Mouse (Mus musculus): Measurements from ENCODE around the gene Ndufa8. TPM values are rescaled to one million over a fixed set of nuclear protein-coding genes. Genes with fewer than 3 reads are reported as not detected.

Gene Ndufa8
- 100 to 1,000 TPM; 298 to 413 TPM for total RNA-seq (2021)
- long read RNA-seq, experiment 1, transcript Ndufa8-201 (4 exons, 861 nt): major isoform, 412 of 425 reads
- long read RNA-seq, experiment 1, partial matches to known transcripts: 9 of 425 reads
- long read RNA-seq, experiment 1, other reads (novel, unspliced or antisense): 4 of 425 reads
- long read RNA-seq, experiment 2, transcript Ndufa8-201 (4 exons, 861 nt): major isoform, 483 of 503 reads
- long read RNA-seq, experiment 2, partial matches to known transcripts: 17 of 503 reads
- long read RNA-seq, experiment 2, other reads (novel, unspliced or antisense): 3 of 503 reads

GRCm38 (mm10) chr2:36048748-36049566 lies at the start of gene Ndufa8, which contains the start of gene Morn5:
Ndufa8 (minus strand) TSS chr2:36049406.
Morn5 (plus strand) TSS chr2:36049458.
- intact Hi-C loops (cut with DNase I): loop anchor here (5.0 kb wide), 2 partner anchors 43 to 88 kb away; partner anchors contain the start of genes Mrrf and Rbm18
- Histone ChIP-seq H3K27ac (peak within 1 kb of the TSS; percentile 96), H3K4me3 (peak within 1 kb of the TSS; percentile 98)
- peak; percentile 99 for DNase-seq
- TF ChIP-seq CTCF (IDR thresholded peaks at IDR 0.05): no peak

GRCm38 (mm10) chr2:36098021-36098420 lies 48.8 kb upstream of the Ndufa8 start:
- intact Hi-C loops (cut with DNase I): no loop called here
- Histone ChIP-seq H3K27ac (no peak overlapping the region), H3K4me3 (no peak overlapping the region)
- no peak for TF ChIP-seq CTCF (IDR thresholded peaks at IDR 0.05)
- DNase-seq: no peak

- DNase-seq: no peak
- intact Hi-C loops (cut with DNase I): no loop called here
- TF ChIP-seq CTCF (IDR thresholded peaks at IDR 0.05): no peak
- H3K4me3 ChIP-seq: no peak overlapping the region
- H3K27ac ChIP-seq: no peak overlapping the region
Measured at GRCm38 (mm10) chr2:36097129-36097815, 48.1 kb upstream of the Ndufa8 start.

- TF ChIP-seq CTCF (IDR thresholded peaks at IDR 0.05): no peak
- intact Hi-C loops (cut with DNase I): loop anchor here (5.0 kb wide), 1 partner anchor 47 kb away; the partner anchor contains the start of genes Morn5 and Ndufa8
- no peak for DNase-seq
- Histone ChIP-seq H3K4me3 (no peak overlapping the region), H3K27ac (no peak overlapping the region)
Measured at GRCm38 (mm10) chr2:36093914-36094475, 44.8 kb upstream of the Ndufa8 start.

GRCm38 (mm10) chr2:36093301-36093700 lies 44.1 kb upstream of the Ndufa8 start:
- intact Hi-C loops (cut with DNase I): loop anchor here (5.0 kb wide), 1 partner anchor 46 kb away; the partner anchor contains the start of genes Morn5 and Ndufa8
- Histone ChIP-seq H3K27ac (no peak overlapping the region), H3K4me3 (no peak overlapping the region)
- DNase-seq: no peak
- no peak for TF ChIP-seq CTCF (IDR thresholded peaks at IDR 0.05)

- no peak for TF ChIP-seq CTCF (IDR thresholded peaks at IDR 0.05)
- no peak overlapping the region for H3K4me3 ChIP-seq
- no peak overlapping the region for H3K27ac ChIP-seq
- no peak for DNase-seq
- intact Hi-C loops (cut with DNase I): loop anchor here (5.0 kb wide), 1 partner anchor 45 kb away; the partner anchor contains the start of genes Morn5 and Ndufa8
Measured at GRCm38 (mm10) chr2:36092748-36093147, 43.5 kb upstream of the Ndufa8 start.

- intact Hi-C loops (cut with DNase I): loop anchor here (5.0 kb wide), 1 partner anchor 44 kb away; the partner anchor contains the start of genes Morn5 and Ndufa8
- DNase-seq: peak; percentile 69
- TF ChIP-seq CTCF (IDR thresholded peaks at IDR 0.05): no peak
- no peak overlapping the region for H3K27ac ChIP-seq
- peak overlapping the region; percentile 65 for H3K4me3 ChIP-seq
Measured at GRCm38 (mm10) chr2:36090853-36091741, 41.9 kb upstream of the Ndufa8 start.

GRCm38 (mm10) chr2:36089190-36089589 lies 40.0 kb upstream of the Ndufa8 start:
- H3K27ac ChIP-seq: no peak overlapping the region
- no peak overlapping the region for H3K4me3 ChIP-seq
- intact Hi-C loops (cut with DNase I): no loop called here
- TF ChIP-seq CTCF (IDR thresholded peaks at IDR 0.05): no peak
- no peak for DNase-seq

GRCm38 (mm10) chr2:36085041-36085440 lies 35.8 kb upstream of the Ndufa8 start:
- TF ChIP-seq CTCF (IDR thresholded peaks at IDR 0.05): no peak
- intact Hi-C loops (cut with DNase I): no loop called here
- H3K4me3 ChIP-seq: no peak overlapping the region
- no peak overlapping the region for H3K27ac ChIP-seq
- no peak for DNase-seq

- no peak overlapping the region for H3K27ac ChIP-seq
- no peak overlapping the region for H3K4me3 ChIP-seq
- no peak for DNase-seq
- intact Hi-C loops (cut with DNase I): no loop called here
- no peak for TF ChIP-seq CTCF (IDR thresholded peaks at IDR 0.05)
Measured at GRCm38 (mm10) chr2:36082802-36083580, 33.8 kb upstream of the Ndufa8 start.
